Mouse (Mus musculus): ENCODE measurements around the gene P3h4.

P3h4 gene

DNA sequence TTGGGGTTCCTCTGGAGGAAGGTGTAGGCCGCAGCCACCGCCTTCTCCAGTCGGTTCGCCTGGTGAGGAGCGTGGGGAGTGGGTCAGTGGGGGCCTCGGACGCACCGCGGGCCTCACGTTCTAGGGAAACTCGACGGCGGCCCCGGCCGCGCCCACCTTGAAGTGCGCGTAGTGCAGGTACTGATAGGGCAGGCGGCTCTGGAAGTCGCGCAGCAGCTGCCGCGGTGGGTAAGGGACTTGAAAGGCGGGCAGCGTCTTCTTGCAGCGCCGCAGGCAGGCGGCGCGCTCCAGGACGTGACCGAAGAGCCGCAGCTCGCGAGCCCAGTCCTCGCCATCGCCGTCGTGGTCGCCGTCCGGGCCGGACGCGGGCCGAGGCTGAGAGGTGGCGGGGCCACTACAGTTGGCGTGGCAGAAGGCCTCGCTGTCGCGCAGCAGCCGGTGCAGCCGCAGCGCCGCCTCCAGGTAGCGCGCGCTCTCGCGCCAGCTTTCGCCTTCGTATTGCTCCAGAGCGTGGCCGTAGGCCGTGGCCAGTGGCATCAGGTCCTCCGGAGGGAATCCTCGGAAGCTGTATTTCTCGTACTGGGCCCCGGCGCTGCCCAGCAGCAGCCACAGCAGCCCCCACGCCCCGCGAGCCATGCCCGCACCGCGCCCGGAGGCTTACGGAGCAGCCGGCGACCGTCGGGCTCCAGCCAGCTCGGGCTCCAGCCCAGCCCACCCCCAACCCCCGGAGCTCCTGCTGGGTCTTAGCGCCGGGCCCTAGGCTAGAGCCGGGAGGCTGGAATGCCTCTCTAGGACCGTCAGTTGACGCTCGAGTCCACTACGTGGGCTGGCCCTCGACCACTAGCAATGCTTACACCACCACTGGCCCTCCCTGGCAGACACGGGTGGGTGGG lies at the start of gene P3h4:
P3h4 (minus strand) TSS at position 816 of the 893 bp plus-strand sequence.
- peak; percentile 66 for DNase-seq (ENCODE audit: low read depth, low spot score)

DNA sequence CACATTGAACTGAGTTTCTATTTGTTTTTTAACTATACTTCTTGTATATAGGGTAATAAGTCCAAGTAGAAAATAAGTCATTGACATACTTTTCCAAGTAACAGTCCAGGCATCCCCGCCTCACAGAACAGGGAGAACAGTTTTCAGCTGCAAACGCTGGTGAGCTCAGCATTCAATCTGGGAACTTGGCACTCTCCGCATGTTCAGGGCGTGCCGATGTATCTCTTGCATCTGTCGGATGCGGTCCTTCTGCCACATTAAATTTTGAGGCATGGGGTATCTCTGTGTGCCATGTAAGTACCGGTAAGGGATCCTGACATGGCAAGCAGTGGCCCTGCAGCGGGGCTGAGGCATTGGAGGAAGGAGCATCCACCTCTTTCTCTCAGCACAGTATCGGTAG lies 48.1 kb upstream of the P3h4 start:
- DNase-seq (ENCODE audit: low read depth, low spot score): no peak

- no peak for DNase-seq (ENCODE audit: low read depth, low spot score)
These were observed 43.1 kb upstream of the P3h4 start for GRCm38 (mm10) chr11:100457711-100458110.

DNA sequence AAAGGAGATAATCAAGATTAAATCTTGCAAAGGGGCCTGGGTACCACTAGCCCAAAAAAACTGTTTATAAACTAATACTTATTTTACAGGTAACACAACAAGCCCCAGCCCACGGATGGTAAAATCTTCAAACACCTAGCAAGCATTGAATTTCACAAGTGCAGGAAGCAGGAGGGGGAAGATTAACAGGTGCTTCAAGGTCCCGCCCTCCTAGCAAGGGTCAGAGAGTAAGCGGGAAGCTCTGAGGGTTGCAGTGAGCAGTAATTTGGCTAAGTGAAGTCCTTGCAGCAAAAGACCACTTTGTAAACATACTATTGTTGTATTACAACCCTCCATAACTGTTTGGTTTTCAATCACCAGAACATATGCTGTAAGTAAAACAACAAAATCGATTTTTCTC lies 42.6 kb upstream of the P3h4 start:
- DNase-seq (ENCODE audit: low read depth, low spot score): no peak

DNA sequence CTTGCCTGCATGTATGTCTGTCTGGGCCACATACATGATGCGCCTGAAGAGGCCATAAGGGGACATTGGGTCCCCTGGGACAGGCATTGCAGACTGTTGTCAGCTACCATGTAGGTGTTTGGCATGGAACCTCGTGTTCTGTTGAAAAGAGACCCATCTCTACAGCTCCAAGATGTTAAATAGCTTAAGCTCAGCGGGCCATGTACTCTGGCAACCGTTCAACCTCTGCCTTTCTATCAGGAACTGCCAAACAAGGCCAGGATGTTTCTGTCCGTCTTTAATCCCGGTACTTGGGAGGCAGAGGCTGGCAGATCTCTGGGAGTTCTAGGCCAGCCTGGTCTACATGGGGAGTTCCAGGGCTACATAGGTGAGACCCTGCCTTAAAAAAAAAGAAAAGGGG lies 28.0 kb upstream of the P3h4 start:
- DNase-seq (ENCODE audit: low read depth, low spot score): no peak

DNA sequence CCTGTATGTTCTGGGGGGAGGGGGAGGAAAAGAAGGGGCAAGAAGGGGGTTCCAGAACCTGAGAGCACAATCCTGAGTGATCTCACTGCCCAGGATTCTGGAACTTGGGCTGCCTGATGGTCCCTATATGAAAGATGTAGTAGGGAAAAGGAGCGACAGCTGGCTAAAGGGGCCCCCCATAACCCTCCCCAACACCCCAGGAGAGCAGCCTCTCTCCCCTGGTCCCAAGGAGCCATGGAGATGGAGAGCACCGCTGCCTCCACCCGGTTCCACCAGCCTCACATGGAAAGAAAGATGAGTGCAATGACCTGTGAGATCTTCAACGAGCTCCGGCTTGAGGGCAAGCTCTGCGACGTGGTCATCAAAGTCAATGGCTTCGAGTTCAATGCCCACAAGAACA lies 27.2 kb upstream of the P3h4 start, which contains the start of the genes Nt5c3b and Klhl10:
Nt5c3b (minus strand) TSS at position 12 of the 400 bp plus-strand sequence.
Klhl10 (plus strand) TSS at position 121 of the 400 bp plus-strand sequence.
- no peak for DNase-seq (ENCODE audit: low read depth, low spot score)

GRCm38 (mm10) chr11:100440691-100441522 lies 26.3 kb upstream of the P3h4 start:
- peak; percentile 76 for DNase-seq (ENCODE audit: low read depth, low spot score)

GRCm38 (mm10) chr11:100437901-100438300 lies 23.3 kb upstream of the P3h4 start:
- DNase-seq (ENCODE audit: low read depth, low spot score): no peak

DNA sequence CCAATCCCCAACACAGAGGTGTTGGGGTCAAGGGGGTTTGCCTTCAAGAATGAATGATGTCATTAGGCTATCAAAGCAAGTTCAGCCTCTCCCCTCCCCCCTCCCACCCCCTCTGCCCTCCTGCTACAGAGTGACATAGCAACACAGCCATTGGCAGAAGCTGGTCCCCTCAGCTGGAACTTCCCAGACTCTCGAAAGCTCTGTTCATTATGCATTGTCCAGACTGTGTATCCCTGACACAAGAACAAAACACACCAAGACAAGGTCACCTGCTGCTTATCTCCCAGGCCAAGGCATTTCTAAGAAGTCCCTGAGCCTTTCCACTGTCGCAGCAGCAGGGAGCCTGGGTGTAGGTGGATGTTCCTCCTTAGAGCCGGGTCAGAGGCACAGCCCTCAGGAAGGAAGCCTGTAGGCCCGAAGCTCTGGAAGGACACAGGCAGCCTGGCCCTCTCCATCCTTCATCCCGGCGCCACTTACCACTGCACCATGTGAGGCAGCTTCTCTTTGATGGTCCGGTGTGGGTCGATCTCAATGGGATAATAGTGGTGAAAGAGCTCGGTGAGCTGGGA lies 21.1 kb upstream of the P3h4 start:
- DNase-seq (ENCODE audit: low read depth, low spot score): no peak

DNA sequence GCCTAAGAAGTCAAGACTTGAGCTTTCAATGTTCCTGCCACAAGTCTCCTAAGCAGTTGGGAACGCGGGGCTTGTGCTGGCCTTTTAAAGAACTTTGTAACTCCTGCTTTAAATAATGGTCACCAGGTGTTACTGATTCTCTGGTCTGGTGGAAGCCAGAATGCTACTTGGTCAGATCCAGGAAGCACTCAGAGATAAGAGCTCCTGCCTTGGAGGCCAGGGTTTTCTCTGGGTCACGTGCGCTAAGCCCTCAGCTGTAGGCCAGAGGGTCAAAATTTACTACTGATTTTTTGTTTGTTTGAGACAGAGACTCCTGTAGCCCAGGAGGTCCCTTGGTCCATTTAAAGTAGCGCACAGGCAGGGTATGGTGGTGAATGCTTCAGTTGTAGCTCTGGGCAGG lies 17.4 kb upstream of the P3h4 start:
- DNase-seq (ENCODE audit: low read depth, low spot score): no peak

- no peak for DNase-seq (ENCODE audit: low read depth, low spot score)
These were observed 15.4 kb upstream of the P3h4 start for GRCm38 (mm10) chr11:100430052-100430451.

DNA sequence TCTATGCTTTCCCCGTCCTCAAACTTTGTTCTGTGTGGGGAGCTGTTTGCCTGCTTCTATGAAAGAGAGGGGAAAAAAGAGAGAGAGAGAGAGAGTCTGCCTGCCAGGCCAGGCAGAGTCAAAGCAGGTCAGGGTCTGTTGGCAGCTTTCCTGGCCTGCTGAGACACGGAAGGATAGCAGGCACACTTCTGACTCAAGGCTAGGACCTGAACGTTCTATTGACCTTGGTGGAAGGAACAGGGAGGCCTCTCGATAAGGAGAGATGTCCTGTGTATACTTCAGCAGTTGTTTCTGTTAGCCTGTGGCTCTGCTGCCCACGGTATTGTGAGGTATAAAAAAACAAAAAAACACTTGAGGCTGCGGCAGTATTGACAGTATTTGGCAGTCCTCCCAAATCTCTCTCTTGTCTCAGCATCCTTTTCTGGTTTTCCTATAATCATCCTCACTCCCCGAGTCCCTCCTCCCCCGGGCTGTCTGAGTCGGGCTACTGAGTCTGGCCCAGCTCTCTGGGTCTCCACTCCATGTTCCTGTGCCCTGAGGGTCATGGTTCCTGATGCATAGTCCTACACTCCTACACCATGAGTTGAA lies 14.1 kb upstream of the P3h4 start:
- DNase-seq (ENCODE audit: low read depth, low spot score): no peak

- no peak for DNase-seq (ENCODE audit: low read depth, low spot score)
These were observed 12.2 kb upstream of the P3h4 start for GRCm38 (mm10) chr11:100426820-100427219.

DNA sequence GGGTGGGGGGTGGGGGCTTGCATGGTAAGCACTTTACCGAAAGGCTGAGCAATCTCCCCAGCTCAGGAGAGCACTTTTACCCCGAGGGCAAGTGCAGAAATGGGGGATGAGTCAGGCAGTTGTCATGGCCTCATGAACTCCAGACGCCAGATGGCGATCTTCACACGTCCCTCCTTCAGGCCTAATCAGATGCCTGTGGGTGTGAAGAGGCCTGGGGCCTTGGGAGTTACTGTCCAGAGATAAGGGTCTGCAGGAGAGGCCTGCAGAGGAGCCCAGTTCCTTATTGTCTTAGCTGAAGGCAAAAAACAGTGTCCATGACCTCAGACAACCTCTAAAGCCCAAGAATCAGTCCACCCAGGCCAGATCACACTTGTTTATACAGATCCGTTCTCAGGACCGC lies 11.2 kb upstream of the P3h4 start:
- peak; percentile 94 for DNase-seq (ENCODE audit: low read depth, low spot score)

- no peak for DNase-seq (ENCODE audit: low read depth, low spot score)
These were observed 9.2 kb upstream of the P3h4 start for GRCm38 (mm10) chr11:100423836-100424235.

DNA sequence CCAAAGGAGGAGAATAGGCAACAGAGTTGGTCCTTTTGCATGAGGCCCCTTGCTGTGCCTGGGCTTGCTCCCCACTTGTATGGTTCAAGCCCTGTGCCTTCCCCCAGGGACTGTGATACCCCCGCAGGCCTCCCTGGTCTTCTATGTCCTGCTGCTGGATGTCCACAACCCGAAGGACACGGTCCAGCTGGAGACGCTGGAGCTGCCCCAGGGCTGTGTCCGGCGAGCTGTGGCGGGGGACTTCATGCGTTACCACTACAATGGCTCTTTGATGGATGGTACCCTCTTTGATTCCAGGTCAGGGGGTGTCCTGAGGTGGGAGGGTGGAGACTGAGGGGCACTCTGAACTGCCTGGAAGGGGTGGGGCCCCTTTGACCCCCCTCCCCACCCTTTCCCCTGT lies 6.9 kb upstream of the P3h4 start:
- no peak for DNase-seq (ENCODE audit: low read depth, low spot score)

DNA sequence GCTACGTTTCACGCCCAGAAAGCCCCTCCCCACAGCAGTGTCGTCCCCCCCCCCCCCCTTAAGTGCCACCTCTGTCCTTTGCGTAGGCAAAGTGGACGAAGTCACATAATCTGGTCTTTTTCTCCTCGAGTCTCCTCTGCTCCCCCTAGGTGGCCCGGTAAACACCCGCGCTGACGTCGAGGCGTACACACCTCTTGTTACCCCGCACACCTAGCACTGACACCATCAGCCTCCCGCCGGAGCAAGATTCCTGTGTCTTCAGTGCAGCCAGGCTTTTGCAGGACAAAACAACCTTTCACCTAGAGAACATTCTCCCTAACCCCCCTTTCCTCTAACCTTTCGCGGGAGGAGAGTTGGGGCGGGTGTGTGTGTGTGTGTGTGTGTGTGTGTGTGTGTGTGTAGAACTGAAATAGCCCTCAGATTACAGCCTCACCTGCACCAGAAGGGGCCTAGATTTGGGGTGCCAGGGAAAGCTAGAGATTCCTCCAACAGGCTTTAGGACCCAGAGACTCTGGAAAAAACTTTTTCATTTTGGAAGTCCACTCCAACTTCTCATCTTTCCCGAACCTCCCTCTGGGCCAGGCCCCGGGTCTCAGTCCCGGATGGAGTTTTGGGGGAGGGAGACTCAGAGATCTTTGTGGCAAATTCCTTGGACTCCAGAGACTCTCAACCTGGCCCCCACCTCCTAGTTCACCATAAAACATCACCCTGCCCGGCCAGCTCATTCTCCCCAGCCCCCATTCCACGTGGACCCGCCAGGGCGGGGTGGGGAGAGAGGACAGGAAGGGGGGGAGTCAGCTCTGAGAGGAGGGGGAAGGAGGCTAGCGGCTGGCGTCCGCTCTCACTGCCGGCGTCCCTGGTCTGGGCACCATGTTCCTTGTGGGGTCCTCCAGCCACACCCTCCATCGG lies 532 bp upstream of the P3h4 start, which contains the start of gene Fkbp10:
Fkbp10 (plus strand) TSS at position 784 of the 909 bp plus-strand sequence.
- peak; percentile 62 for DNase-seq (ENCODE audit: low read depth, low spot score)

DNA sequence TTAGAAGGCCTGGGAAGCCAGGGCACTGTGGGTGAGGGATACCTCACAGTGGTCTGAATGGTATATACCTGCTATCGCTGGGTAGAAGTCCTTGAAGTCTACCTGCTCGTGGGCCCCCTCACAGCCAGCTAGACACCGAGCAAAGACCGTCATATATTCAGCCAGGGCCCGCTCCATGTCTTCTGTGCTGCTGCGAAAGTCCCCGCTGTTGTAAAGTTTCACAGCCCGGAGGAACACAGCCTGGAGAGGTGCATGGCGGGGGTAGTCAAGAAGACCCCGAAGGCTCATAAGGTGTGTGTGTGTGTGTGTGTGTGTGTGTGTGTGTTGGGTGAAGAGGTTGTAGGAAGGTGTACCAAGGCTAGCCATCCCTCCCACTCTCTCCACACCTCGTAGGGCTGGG lies 1.1 kb downstream of the P3h4 start:
- DNase-seq (ENCODE audit: low read depth, low spot score): no peak

DNA sequence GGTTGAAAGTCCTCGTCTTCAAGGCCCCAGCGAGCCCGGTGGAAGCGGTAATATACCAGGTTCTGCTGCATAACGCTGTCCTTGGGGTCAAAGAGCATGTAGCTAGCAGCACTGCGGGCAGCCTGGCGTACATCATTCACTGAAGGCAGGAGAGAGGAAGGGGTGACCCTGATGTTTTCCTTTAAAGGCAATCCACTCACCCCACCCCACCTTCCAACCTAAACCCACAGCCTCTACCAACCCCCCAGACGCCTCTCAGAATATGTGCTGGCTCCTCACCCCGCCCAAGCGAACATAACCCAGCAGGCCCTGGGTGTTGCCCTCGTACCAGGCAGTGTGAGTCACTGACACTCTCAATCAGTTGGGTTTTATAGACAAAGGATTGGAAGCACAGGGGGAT lies 2.9 kb downstream of the P3h4 start:
- peak; percentile 68 for DNase-seq (ENCODE audit: low read depth, low spot score)

GRCm38 (mm10) chr11:100409686-100410085 lies 5.0 kb downstream of the P3h4 start:
- no peak for DNase-seq (ENCODE audit: low read depth, low spot score)
